Mouse (Mus musculus): ENCODE results near the gene Dph1. TPM values are rescaled to one million over a fixed set of nuclear protein-coding genes. Genes with fewer than 3 reads are reported as not detected.

The Dph1 gene
- 2.3 TPM for polyA plus RNA-seq (2015; fragmentation: Illumina TruSeq; extraction: RNeasy Lipid Tissue Mini Kit (QIAGEN cat#74804); ENCODE audit: insufficient read depth, low read depth, low replicate concordance)

GRCm38 (mm10) chr11:75190905-75191441 is at the start of gene Dph1:
Gene Dph1, minus strand, starts transcription at chr11:75191241.

GRCm38 (mm10) chr11:75193256-75194071 is 2.4 kb upstream of the Dph1 start, which contains the start of gene Rtn4rl1:
Gene Rtn4rl1, plus strand, starts transcription at chr11:75193783.

GRCm38 (mm10) chr11:75178672-75179208 is 12.3 kb downstream of the Dph1 start, which contains the start of gene Ovca2:
Gene Ovca2, minus strand, starts transcription at chr11:75178835.

GRCm38 (mm10) chr11:75169405-75170080 is 21.5 kb downstream of the Dph1 start, which contains the start of gene Hic1:
Gene Hic1, minus strand, starts transcription at chr11:75169519.

Other genes with a start within 250 kb of the Dph1 start
- 3.8 TPM for gene Hic1, start 21.7 kb downstream of the Dph1 start, polyA plus RNA-seq (2015; fragmentation: Illumina TruSeq; extraction: RNeasy Lipid Tissue Mini Kit (QIAGEN cat#74804); ENCODE audit: insufficient read depth, low read depth, low replicate concordance)
- 6.6 TPM for gene Ovca2, start 12.4 kb downstream of the Dph1 start, polyA plus RNA-seq (2015; fragmentation: Illumina TruSeq; extraction: RNeasy Lipid Tissue Mini Kit (QIAGEN cat#74804); ENCODE audit: insufficient read depth, low read depth, low replicate concordance)
- gene Rtn4rl1, start 2.5 kb upstream of the Dph1 start, polyA plus RNA-seq (2015; fragmentation: Illumina TruSeq; extraction: RNeasy Lipid Tissue Mini Kit (QIAGEN cat#74804); ENCODE audit: insufficient read depth, low read depth, low replicate concordance), result 1.3 TPM
- gene Rpa1, start 157.1 kb upstream of the Dph1 start, polyA plus RNA-seq (2015; fragmentation: Illumina TruSeq; extraction: RNeasy Lipid Tissue Mini Kit (QIAGEN cat#74804); ENCODE audit: insufficient read depth, low read depth, low replicate concordance), result 5.0 TPM
- gene Smyd4, start 157.2 kb upstream of the Dph1 start, polyA plus RNA-seq (2015; fragmentation: Illumina TruSeq; extraction: RNeasy Lipid Tissue Mini Kit (QIAGEN cat#74804); ENCODE audit: insufficient read depth, low read depth, low replicate concordance), result 1.5 TPM
- gene Serpinf1, start 231.5 kb upstream of the Dph1 start, polyA plus RNA-seq (2015; fragmentation: Illumina TruSeq; extraction: RNeasy Lipid Tissue Mini Kit (QIAGEN cat#74804); ENCODE audit: insufficient read depth, low read depth, low replicate concordance), result 27.5 TPM
- 0.37 TPM for gene Serpinf2, start 248.3 kb upstream of the Dph1 start, polyA plus RNA-seq (2015; fragmentation: Illumina TruSeq; extraction: RNeasy Lipid Tissue Mini Kit (QIAGEN cat#74804); ENCODE audit: insufficient read depth, low read depth, low replicate concordance)

All from pancreas, adult 10 weeks (tissue).